Mouse (Mus musculus) embryonic fibroblast, embryonic 13.5 days (primary cell): Measurements from ENCODE around the gene Rtl9. TPM values are rescaled to one million over a fixed set of nuclear protein-coding genes. Genes with fewer than 3 reads are reported as not detected.

Experiments
- H3K27ac ChIP-seq: 2 replicates; pipeline ENCODE4 v1.5.1; 2012; ENCODE audit warnings: low read length, control low read depth, inconsistent platforms; ENCODE audit not compliant: insufficient read depth
- H3K4me1 ChIP-seq: 2 replicates; pipeline ENCODE4 v1.6.1; 2011; ENCODE audit warnings: low read length; ENCODE audit not compliant: control insufficient read depth, insufficient read depth
- H3K4me3 ChIP-seq: 2 replicates; pipeline ENCODE4 v1.5.1; 2011; ENCODE audit warnings: mild to moderate bottlenecking, control low read depth, low read length; ENCODE audit not compliant: insufficient read depth
- CTCF ChIP-seq: IDR thresholded peaks from 2 replicates; pipeline ENCODE4 v1.5.1; 2011; ENCODE audit warnings: mild to moderate bottlenecking, control low read depth, low read length, moderate library complexity, borderline replicate concordance; ENCODE audit not compliant: insufficient read depth
- POLR2A ChIP-seq: IDR thresholded peaks from 2 replicates; pipeline ENCODE4 v1.6.1; 2011; ENCODE audit warnings: low read depth, mild to moderate bottlenecking, control low read depth, low read length, moderate library complexity
- polyA plus RNA-seq: library from polyadenylated mRNA; stranded (reverse); fragments of >200 nt; gene quantifications from 2 replicates; pipeline ENCODE4 v1.2.4, GENCODE M21; 2011; ENCODE audit warnings: low read depth; ENCODE audit not compliant: missing spikeins, insufficient read length

Rtl9 gene
- 0.42 TPM in 1 of 2 replicates, not detected in the other for polyA plus RNA-seq

DNA sequence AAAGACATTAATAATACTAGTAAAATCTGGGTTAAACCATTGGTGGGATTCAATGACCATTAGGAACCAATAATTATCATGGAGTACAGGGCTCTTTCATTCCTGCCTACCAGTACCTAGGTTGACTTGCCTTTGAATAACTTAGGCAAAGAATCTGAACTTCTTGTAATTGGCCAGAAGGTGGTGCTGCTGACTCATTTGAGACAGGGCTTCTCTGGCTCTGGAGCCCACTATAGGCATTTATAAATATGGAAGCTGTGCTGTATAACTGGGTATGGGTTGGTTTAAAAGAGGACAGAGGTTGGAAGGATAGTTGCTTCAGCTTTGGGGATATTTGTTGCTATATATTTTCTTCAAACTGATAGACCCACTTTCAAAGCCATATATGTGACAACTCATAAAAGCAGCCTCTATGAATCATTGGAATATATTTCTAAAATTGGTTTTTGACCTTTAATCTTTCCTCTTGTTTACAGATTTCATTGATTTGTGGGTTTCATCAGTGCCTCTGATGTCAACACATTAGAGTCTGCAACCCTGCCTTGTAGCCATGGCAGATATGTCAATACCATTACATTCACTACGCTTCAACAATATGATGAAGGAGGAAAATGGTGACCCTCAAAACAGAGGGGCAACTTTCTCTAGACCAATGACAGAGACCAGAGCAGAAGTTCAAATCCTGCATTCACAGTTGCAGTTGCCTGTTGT is at the start of gene Rtl9:
Gene Rtl9 (plus strand): TSS at position 551 of the 711 bp plus-strand sequence.
- H3K4me3 ChIP-seq, result no peak within 1 kb of the TSS
- TF ChIP-seq CTCF, result no peak
- no peak for TF ChIP-seq POLR2A
- no peaks in the 10 kb centered on the region for H3K4me1 ChIP-seq
- H3K27ac ChIP-seq, result no peak within 1 kb of the TSS

DNA sequence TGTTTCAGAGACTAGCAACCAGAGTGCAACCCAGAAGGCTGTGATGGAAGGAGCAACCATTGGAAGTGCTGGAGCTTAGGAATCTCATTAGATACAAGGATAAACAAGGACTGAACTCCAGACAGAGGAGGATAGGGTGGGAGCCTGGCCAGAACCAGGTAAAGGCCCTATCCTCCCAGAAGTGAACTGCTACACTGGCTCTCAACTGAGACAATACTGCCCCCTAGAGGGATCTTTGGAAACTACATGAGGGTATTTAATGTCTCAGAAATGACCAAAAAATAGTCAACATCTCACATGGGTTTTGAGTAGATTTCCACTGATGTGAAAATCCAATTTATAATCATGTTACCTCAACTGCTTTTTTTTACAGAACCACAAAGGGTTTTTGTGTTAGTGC is 47.9 kb upstream of the Rtl9 start:
- TF ChIP-seq POLR2A (no peak), CTCF (no peak)
- H3K4me3 ChIP-seq, result no peak overlapping the region
- H3K4me1 ChIP-seq, result no peaks in the 10 kb centered on the region
- no peak overlapping the region for H3K27ac ChIP-seq

DNA sequence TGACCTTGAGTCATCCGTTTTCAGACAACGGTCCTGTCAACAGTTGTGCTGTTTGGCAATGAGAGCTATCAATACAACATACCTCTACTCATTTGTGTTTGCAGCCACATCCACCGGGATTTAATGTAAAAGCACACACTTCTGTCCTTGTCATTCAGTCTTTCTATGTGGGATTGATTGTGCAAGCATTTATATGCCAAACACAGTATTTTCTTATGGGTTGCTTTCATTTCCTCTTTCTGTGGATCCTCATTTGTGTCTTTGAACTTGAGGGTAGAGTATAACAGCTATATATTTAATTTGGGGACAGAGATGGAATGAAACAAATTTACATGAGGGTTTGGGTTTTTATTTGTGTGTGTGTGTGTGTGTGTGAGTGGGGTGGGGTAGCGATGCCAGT is 47.5 kb upstream of the Rtl9 start:
- Histone ChIP-seq H3K4me3 (no peak overlapping the region), H3K4me1 (no peaks in the 10 kb centered on the region), H3K27ac (no peak overlapping the region)
- TF ChIP-seq CTCF (no peak), POLR2A (no peak)

DNA sequence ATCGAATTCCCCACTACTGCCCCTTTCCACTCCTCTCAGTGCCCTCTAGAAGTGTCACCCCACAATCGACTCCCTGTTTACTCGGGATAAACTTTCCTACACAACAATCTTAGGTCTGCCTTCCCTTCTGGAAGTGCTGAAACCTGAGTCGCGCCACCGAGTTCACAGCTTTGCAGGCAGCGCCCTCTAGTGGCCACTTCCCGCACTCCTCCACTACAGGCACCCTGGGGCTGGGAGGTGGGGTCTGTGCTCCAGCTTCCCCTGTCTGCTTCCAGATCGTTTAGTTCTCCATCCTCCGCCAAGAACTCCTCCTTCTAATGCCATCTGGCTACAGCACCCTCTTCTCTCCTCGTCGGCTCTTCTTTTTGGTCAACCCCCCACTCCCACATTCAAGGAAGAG is 40.6 kb upstream of the Rtl9 start:
- Histone ChIP-seq H3K27ac (no peak overlapping the region), H3K4me1 (no peaks in the 10 kb centered on the region; the same call in 1 of the 2 replicates), H3K4me3 (no peak overlapping the region)
- TF ChIP-seq CTCF (peak; percentile 77), POLR2A (no peak)

DNA sequence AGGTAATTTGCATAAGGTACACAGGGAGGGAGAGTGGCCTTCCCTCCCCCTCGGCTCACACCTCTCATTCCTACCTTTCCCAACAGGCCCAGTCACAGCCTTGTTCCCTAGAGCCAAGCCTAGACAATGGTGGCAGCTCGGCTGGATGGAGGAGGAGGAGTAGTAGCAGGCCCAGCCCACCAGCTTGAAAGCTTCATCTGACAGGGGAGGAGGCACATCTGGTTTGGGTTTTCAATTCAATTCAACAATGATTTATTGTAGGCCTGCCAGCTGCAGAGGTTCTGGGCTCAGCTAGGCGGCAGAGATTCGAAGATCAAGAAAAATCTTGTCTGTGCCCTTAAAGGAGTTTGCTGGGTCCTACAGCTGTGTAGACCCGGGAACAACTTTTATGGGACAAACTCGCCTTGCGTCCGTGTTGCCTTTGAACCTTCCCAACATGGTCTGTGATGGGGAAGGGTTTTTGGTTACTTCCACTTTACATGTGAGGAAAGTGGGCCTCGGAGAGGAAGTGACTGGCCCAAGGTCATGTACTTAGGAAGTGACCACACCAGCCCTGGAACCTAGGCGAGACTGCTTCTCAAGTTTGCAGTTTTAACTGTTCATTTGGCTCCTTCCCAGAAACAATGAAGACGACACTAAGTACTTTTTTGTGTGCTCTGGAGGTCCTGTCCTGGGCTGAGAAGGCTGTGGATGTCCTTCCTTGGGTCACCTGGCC is 36.6 kb upstream of the Rtl9 start:
- no peaks in the 10 kb centered on the region; the same call in none of the 2 replicates for H3K4me1 ChIP-seq
- no peak overlapping the region for H3K27ac ChIP-seq
- H3K4me3 ChIP-seq, result no peak overlapping the region
- TF ChIP-seq POLR2A (no peak), CTCF (no peak)

DNA sequence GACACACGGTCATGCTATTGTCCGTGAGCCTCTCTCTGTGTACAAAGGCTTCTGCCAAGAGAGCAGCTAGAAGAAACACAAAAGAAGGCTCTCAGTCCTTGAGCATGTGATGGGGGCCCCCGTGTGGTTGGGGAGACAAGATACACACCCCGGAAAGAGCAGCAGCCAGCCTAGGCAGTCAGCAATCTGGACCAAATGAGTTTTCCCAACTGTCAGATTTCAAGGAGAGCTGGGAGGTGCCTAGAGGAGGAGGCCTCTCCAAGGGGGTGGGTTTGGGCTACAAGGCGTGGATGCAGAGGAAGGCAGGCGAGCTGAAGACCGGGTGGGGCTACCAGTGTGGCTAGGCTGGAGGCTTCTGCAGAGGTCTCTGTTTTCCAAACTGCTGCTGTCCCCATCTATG is 35.6 kb upstream of the Rtl9 start:
- no peak overlapping the region for H3K27ac ChIP-seq
- no peak overlapping the region for H3K4me3 ChIP-seq
- no peak for TF ChIP-seq POLR2A
- TF ChIP-seq CTCF, result no peak
- no peaks in the 10 kb centered on the region; the same call in none of the 2 replicates for H3K4me1 ChIP-seq

DNA sequence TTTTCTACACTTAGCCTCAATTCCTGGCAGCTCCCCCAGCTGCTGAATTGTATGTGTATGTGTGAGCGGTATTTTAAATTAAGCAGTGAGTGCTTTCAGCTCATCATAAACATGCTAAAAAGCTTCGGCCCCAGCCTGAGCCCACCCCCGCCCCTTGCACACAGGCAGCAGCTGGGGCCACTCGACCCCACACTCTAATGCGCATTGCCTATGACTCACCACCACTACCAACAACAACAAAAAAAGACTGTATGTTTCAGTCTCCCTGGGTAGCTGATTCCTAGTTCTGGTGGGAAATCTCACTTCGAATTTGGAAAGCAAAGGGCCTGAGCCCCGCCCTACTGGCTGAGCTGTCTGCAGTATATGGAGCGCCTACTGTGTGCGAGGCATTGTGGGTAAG is 35.1 kb upstream of the Rtl9 start:
- TF ChIP-seq POLR2A (no peak), CTCF (no peak)
- H3K27ac ChIP-seq, result no peak overlapping the region
- no peaks in the 10 kb centered on the region; the same call in 1 of the 2 replicates for H3K4me1 ChIP-seq

DNA sequence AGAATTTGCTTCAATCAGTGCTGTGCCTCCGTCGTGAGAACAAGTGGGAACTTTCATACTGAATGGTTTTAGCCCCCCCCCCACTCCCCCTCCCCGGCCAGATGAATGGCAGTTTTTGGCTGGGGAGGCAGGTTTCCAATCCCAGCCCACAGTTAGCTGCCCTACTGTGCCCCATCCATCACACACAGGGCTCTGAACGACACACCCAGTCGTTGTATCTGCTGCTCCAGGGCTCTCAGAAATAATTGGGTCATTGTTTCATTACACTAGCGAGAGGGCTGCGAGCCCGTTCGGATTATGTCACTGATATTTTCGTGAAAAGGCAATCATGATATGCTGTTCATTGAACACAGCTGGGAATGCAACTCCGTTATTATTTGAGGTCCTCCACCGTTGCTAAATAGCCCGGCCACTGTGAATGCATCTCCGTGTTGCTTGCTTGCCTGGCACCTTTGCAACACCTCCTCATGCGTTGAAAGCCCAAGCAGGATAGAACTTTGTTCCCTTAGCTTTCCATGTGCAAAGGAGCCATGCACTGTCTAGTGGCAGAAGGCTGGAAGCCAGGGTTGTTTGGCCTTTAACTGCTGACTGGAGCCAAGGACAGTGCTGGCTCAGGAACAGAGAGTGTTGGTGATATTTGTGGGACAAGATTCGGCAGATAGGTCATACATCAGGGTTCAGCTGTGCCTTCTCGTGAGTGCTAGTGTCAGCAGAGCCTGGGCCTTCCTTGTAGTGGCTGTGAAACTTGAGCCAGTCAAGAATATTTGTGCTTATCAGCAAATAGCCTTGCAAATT is 32.9 kb upstream of the Rtl9 start:
- no peak overlapping the region for H3K4me3 ChIP-seq
- H3K4me1 ChIP-seq, result no peaks in the 10 kb centered on the region; the same call in 1 of the 2 replicates
- H3K27ac ChIP-seq, result no peak overlapping the region
- TF ChIP-seq CTCF, result no peak
- TF ChIP-seq POLR2A, result no peak

More for the DNA sequence above, 35.1 kb upstream of the Rtl9 start:
- H3K4me3 ChIP-seq, result no peak overlapping the region

DNA sequence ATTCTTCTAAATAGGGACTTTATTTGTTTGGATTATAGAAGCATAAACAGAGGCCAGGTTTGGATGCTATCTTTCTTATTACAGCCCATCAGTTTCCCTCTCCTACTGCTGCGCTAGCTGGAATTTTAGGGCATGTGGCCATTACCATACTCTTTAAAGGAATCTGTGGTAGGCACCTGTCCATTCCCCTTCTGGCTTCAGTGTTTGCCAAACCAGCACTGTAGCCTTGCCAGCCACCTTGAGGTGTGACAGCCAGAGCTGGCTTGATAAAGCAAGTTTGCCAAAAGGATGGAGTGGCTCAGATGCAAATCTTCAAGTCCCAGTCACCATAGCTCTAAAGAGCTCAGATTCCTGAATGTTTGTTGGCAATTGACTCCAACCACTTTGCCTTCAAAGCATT is 32.3 kb upstream of the Rtl9 start:
- H3K4me3 ChIP-seq, result no peak overlapping the region
- no peaks in the 10 kb centered on the region; the same call in 1 of the 2 replicates for H3K4me1 ChIP-seq
- TF ChIP-seq CTCF, result no peak
- TF ChIP-seq POLR2A, result no peak
- no peak overlapping the region for H3K27ac ChIP-seq
